Mouse (Mus musculus) stomach, postnatal 0 days (tissue): ENCODE data around the gene Kiss1r.

ENCODE experiments used
- CTCF ChIP-seq: IDR thresholded peaks from 2 replicates; pipeline ENCODE4 v1.5.1; 2016; ENCODE audit warnings: antibody characterized with exemption, low read depth, mild to moderate bottlenecking, moderate library complexity
- EP300 ChIP-seq: optimal IDR thresholded peaks from 2 replicates; pipeline ENCODE3; 2016; ENCODE audit warnings: antibody characterized with exemption

GRCm38 (mm10) chr10:79930826-79931186 lies 14.0 kb downstream of the Kiss1r start:
- TF ChIP-seq CTCF, result no peak
- TF ChIP-seq EP300, result no peak
